Mouse (Mus musculus) right cerebral cortex, postnatal 36 days (tissue): ENCODE measurements around the gene Tmem121b.

Experiments used
- DNase-seq, 2 experiments: peaks; one replicate each; pipeline ENCODE4 v3.0.0; 2022; ENCODE audit warnings: low spot score in 2 of 2, mixed read lengths in 1 of 2

Tmem121b gene

GRCm38 (mm10) chr6:120492499-120493373, 871 bp downstream of the Tmem121b start:
- no peak for DNase-seq

- DNase-seq = no peak
Observed at GRCm38 (mm10) chr6:120491862-120492498, 1.6 kb downstream of the Tmem121b start.

GRCm38 (mm10) chr6:120491064-120491463, 2.5 kb downstream of the Tmem121b start:
- DNase-seq = no peak

GRCm38 (mm10) chr6:120489461-120489860, 4.1 kb downstream of the Tmem121b start:
- no peak for DNase-seq

- no peak for DNase-seq
Observed at GRCm38 (mm10) chr6:120488647-120489046, 5.0 kb downstream of the Tmem121b start.

- no peak for DNase-seq
Observed at GRCm38 (mm10) chr6:120486051-120486510, 7.5 kb downstream of the Tmem121b start.

GRCm38 (mm10) chr6:120485038-120485437, 8.6 kb downstream of the Tmem121b start:
- DNase-seq = no peak

- DNase-seq = peak; percentile 79 to 87
Observed at GRCm38 (mm10) chr6:120483211-120483626, 10.4 kb downstream of the Tmem121b start.

GRCm38 (mm10) chr6:120482756-120483155, 10.9 kb downstream of the Tmem121b start:
- DNase-seq = no peak

- no peak for DNase-seq
Observed at GRCm38 (mm10) chr6:120482021-120482420, 11.6 kb downstream of the Tmem121b start.

- DNase-seq = no peak
Observed at GRCm38 (mm10) chr6:120481538-120481937, 12.1 kb downstream of the Tmem121b start.

- peak; percentile 67 to 83 for DNase-seq
Observed at GRCm38 (mm10) chr6:120480361-120480760, 13.2 kb downstream of the Tmem121b start.

GRCm38 (mm10) chr6:120479302-120479701, 14.3 kb downstream of the Tmem121b start:
- no peak for DNase-seq

GRCm38 (mm10) chr6:120475288-120475687, 18.3 kb downstream of the Tmem121b start:
- DNase-seq = no peak

GRCm38 (mm10) chr6:120473427-120473826, 20.2 kb downstream of the Tmem121b start:
- DNase-seq = no peak

- DNase-seq = no peak
Observed at GRCm38 (mm10) chr6:120472455-120473140, 21.0 kb downstream of the Tmem121b start.

GRCm38 (mm10) chr6:120471991-120472441, 21.6 kb downstream of the Tmem121b start:
- DNase-seq = no peak

GRCm38 (mm10) chr6:120470666-120471065, 22.9 kb downstream of the Tmem121b start:
- DNase-seq = no peak

GRCm38 (mm10) chr6:120469770-120470169, 23.8 kb downstream of the Tmem121b start:
- DNase-seq = no peak

- no peak for DNase-seq
Observed at GRCm38 (mm10) chr6:120469268-120469667, 24.3 kb downstream of the Tmem121b start.

- DNase-seq = no peak
Observed at GRCm38 (mm10) chr6:120468259-120468658, 25.3 kb downstream of the Tmem121b start.
